Mouse (Mus musculus) heart, embryonic 10.5 days (tissue): ENCODE results near the gene Ahrr. TPM values are rescaled to one million over a fixed set of nuclear protein-coding genes. Genes with fewer than 3 reads are reported as not detected.

Source experiments
- DNase-seq: peaks from one replicate; pipeline ENCODE4 v3.0.0-alpha.2; 2017; ENCODE audit warnings: low spot score
- H3K27ac ChIP-seq: fragments of 300-500 bp; sonication (generic); 2 replicates; pipeline ENCODE4 v1.5.1; 2016; ENCODE audit warnings: mild to moderate bottlenecking
- H3K27me3 ChIP-seq: fragments of 300-500 bp; sonication (generic); 2 replicates; pipeline ENCODE4 v1.6.1; 2016; ENCODE audit warnings: mild to moderate bottlenecking; ENCODE audit not compliant: poor library complexity, insufficient read depth, severe bottlenecking
- H3K36me3 ChIP-seq: fragments of 300-500 bp; sonication (generic); 2 replicates; pipeline ENCODE4 v1.6.1; 2016; ENCODE audit warnings: mild to moderate bottlenecking, moderate library complexity
- H3K4me1 ChIP-seq: fragments of 300-500 bp; sonication (generic); 2 replicates; pipeline ENCODE4 v1.6.1; 2016; ENCODE audit warnings: mild to moderate bottlenecking
- H3K4me3 ChIP-seq: fragments of 300-500 bp; sonication (generic); 2 replicates; pipeline ENCODE4 v1.5.1; 2016; ENCODE audit warnings: mild to moderate bottlenecking, moderate library complexity
- H3K9me3 ChIP-seq: fragments of 300-500 bp; sonication (generic); 2 replicates; pipeline ENCODE4 v1.6.1; 2016; ENCODE audit warnings: mild to moderate bottlenecking, moderate library complexity
- WGBS: fragments of 180-500 bp; shearing (Covaris S2); methylation state at CpG from one replicate; pipeline ENCODE4 v1.1.7; 2016; 5-methylcytosine and 5-hydroxymethylcytosine counted together
- polyA plus RNA-seq: library from polyadenylated mRNA; unstranded; fragments of >200 nt; fragmentation: Nextera tagmentation; extraction: Ambion mirVana; gene quantifications from 2 replicates; pipeline ENCODE4 v1.2.1, GENCODE M21; 2016

Ahrr gene
- polyA plus RNA-seq, 1 experiment from 2014 or later: 0.30 TPM

GRCm38 (mm10) chr13:74289646-74290045, 2.5 kb downstream of the Ahrr start:
- peaks cover 45% of the 10 kb centered on the region for H3K27me3 ChIP-seq
- no peak overlapping the region for H3K27ac ChIP-seq
- no peak for DNase-seq
- H3K36me3 ChIP-seq: no peaks in the 10 kb centered on the region
- WGBS: 70% methylated on average over 5 of the region's 5 CpGs
- no peaks in the 10 kb centered on the region for H3K4me1 ChIP-seq
- H3K9me3 ChIP-seq: no peaks in the 10 kb centered on the region
- H3K4me3 ChIP-seq: no peak overlapping the region

DNA sequence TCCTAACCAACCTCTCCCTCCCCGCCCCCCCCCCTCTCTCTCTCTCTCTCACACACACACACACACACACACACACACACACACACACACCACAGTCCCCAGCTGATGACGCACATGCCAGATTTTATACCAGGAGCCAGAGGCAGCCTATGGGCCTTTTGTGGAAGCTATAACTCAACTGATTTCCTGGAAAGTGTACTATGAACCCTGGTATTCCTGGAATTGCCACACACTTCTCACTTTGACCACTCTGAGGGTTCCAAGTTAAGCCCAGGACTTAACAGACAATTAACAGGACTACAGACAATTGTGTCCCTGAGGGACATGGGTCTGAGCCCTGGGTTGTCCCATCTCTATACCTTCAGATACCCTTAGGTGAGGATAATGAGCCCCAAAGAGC, 9.8 kb downstream of the Ahrr start:
- 87% methylated on average over 1 of the region's 2 CpGs for WGBS
- Histone ChIP-seq H3K4me1 (no peaks in the 10 kb centered on the region), H3K36me3 (no peaks in the 10 kb centered on the region), H3K27ac (no peak overlapping the region), H3K27me3 (no peaks in the 10 kb centered on the region), H3K9me3 (no peaks in the 10 kb centered on the region), H3K4me3 (no peak overlapping the region)
- DNase-seq: peak; percentile 43

- no peak for DNase-seq
- Histone ChIP-seq H3K27ac (no peak overlapping the region), H3K36me3 (no peaks in the 10 kb centered on the region), H3K27me3 (no peaks in the 10 kb centered on the region), H3K9me3 (no peaks in the 10 kb centered on the region), H3K4me1 (no peaks in the 10 kb centered on the region), H3K4me3 (no peak overlapping the region)
- WGBS: 55% methylated on average over 4 of the region's 4 CpGs
Observed at GRCm38 (mm10) chr13:74275726-74276125, 16.4 kb downstream of the Ahrr start.

- H3K27me3 ChIP-seq: peaks cover 7% of the 10 kb centered on the region; the same call in 1 of the 2 replicates
- DNase-seq: peak; percentile 82
- H3K36me3 ChIP-seq: no peaks in the 10 kb centered on the region
- H3K4me1 ChIP-seq: peaks cover 7% of the 10 kb centered on the region; the same call in 1 of the 2 replicates
- H3K27ac ChIP-seq: peak overlapping the region; percentile 81
- WGBS: 4% methylated on average over 10 of the region's 10 CpGs
- peak overlapping the region; percentile 66 for H3K4me3 ChIP-seq
- H3K9me3 ChIP-seq: no peaks in the 10 kb centered on the region
Observed at GRCm38 (mm10) chr13:74260231-74260992, 31.7 kb downstream of the Ahrr start.

DNA sequence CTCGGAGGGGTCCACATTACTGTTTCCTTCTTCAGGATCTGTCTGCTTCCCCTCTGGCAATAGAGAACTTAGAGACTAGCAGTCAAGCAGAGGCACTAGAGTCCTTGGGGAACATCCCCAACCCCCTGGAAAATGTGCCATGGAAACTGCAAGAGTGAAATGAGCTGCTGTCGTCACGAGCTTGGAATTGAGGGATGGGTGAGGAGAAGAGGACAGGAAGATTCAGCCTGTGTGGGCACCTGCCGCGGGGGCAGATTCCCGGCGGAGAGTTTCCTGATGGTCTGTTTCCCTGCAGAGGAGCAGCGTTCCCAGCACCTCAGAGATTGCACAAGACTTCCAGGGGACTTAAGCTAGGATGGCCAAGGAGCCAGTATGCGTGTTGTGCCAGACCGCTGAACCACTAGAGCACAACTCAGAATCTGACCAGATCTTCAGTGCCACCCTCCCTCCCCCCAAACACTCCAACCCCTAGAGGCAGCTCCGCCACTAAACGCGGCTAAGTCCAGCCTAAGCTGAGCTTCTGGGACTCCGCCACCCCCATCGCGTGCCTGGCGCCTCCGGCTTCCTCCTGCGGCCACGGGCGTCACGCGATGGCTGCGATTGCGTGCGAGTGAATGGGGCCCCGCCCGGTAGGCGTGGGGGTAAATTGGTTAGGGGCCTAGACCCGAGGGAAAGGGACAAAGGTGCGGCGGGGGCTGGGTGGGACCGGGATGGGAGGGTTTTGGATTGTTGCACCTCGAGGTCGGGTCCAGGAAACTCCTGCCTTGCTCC, 32.5 kb downstream of the Ahrr start:
- Histone ChIP-seq H3K27ac (peak overlapping the region; percentile 81), H3K36me3 (no peaks in the 10 kb centered on the region), H3K27me3 (peaks cover 7% of the 10 kb centered on the region; the same call in 1 of the 2 replicates), H3K4me1 (peaks cover 7% of the 10 kb centered on the region; the same call in 1 of the 2 replicates), H3K9me3 (no peaks in the 10 kb centered on the region), H3K4me3 (peak overlapping the region; percentile 66)
- whole genome bisulfite sequencing: 3% methylated on average over 35 of the region's 35 CpGs
- peak; percentile 76 for DNase-seq

DNA sequence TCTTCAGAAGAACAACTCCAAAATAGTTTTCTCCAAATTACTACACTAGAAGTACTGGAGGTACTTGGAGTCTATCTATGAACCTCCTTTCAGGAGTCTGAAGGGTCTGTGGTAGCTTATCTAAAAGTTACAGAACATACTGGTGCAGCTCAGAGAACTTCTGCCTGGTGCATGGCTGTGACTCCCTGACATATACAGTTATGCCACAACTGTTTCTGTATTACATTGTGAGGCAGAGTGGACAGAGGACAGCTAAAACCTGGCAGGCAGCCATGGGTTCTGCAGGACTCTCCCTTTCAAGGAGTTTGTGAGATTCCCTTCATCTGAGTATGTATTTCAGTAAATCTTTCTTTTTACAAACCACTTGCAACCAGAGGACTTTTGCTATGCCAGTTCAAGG, 45.6 kb downstream of the Ahrr start:
- no peak for DNase-seq
- H3K4me3 ChIP-seq: no peak overlapping the region
- no peak overlapping the region for H3K27ac ChIP-seq
- H3K36me3 ChIP-seq: no peaks in the 10 kb centered on the region
- no peaks in the 10 kb centered on the region for H3K27me3 ChIP-seq
- peaks cover 7% of the 10 kb centered on the region for H3K4me1 ChIP-seq
- no peaks in the 10 kb centered on the region for H3K9me3 ChIP-seq

- peaks cover 7% of the 10 kb centered on the region for H3K4me1 ChIP-seq
- 63% methylated on average over 4 of the region's 4 CpGs for WGBS
- no peak for DNase-seq
Observed at GRCm38 (mm10) chr13:74245899-74246231, 46.3 kb downstream of the Ahrr start.

GRCm38 (mm10) chr13:74245214-74245898, 46.8 kb downstream of the Ahrr start:
- peaks cover 7% of the 10 kb centered on the region for H3K4me1 ChIP-seq
- peak; percentile 91 for DNase-seq
- no peaks in the 10 kb centered on the region for H3K27me3 ChIP-seq
- no peaks in the 10 kb centered on the region for H3K9me3 ChIP-seq
- H3K36me3 ChIP-seq: no peaks in the 10 kb centered on the region
- peak overlapping the region; percentile 18; the same call in 1 of the 2 replicates for H3K27ac ChIP-seq
- peak overlapping the region; percentile 33; the same call in 1 of the 2 replicates for H3K4me3 ChIP-seq
- WGBS: 37% methylated on average over 17 of the region's 17 CpGs

More at GRCm38 (mm10) chr13:74245899-74246231, 46.3 kb downstream of the Ahrr start:
- Histone ChIP-seq H3K9me3 (no peaks in the 10 kb centered on the region), H3K4me3 (peak overlapping the region; percentile 33; the same call in 1 of the 2 replicates), H3K27me3 (no peaks in the 10 kb centered on the region), H3K36me3 (no peaks in the 10 kb centered on the region), H3K27ac (peak overlapping the region; percentile 18; the same call in 1 of the 2 replicates)

GRCm38 (mm10) chr13:74237574-74237973, 54.6 kb downstream of the Ahrr start:
- WGBS: 60% methylated on average over 7 of the region's 7 CpGs
- Histone ChIP-seq H3K4me3 (no peak overlapping the region), H3K36me3 (no peaks in the 10 kb centered on the region), H3K27me3 (no peaks in the 10 kb centered on the region), H3K4me1 (no peaks in the 10 kb centered on the region), H3K27ac (no peak overlapping the region), H3K9me3 (no peaks in the 10 kb centered on the region)
- DNase-seq: no peak

DNA sequence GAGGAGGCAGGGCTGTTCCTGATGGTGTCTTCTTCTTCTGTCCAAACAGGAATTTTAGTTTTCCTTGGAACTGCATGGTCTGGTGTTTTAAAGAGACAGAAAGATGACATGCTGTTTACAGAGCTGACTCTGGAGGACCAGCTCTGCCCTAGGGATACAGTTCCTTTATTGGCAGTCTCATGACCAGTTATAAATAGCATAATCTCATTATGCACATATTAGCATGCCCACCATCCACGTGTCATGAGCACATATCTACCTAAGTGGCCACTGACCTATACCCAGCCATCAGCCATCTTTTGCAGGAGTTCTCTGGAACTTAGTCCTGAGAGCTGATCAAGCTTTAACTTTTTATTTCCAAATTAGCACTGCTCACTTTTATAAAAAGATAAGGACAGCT, 71.5 kb downstream of the Ahrr start:
- DNase-seq: no peak
- WGBS: 46% methylated on average over 1 of the region's 1 CpGs
- Histone ChIP-seq H3K4me1 (no peaks in the 10 kb centered on the region), H3K4me3 (no peak overlapping the region), H3K9me3 (no peaks in the 10 kb centered on the region), H3K27me3 (no peaks in the 10 kb centered on the region), H3K27ac (no peak overlapping the region), H3K36me3 (no peaks in the 10 kb centered on the region)

- H3K27me3 ChIP-seq: peaks cover 5% of the 10 kb centered on the region
- no peak overlapping the region for H3K4me3 ChIP-seq
- no peak overlapping the region for H3K27ac ChIP-seq
- DNase-seq: no peak
- H3K36me3 ChIP-seq: no peaks in the 10 kb centered on the region
- 70% methylated on average over 3 of the region's 3 CpGs for WGBS
- no peaks in the 10 kb centered on the region for H3K4me1 ChIP-seq
- no peaks in the 10 kb centered on the region for H3K9me3 ChIP-seq
Observed at GRCm38 (mm10) chr13:74218441-74218840, 73.7 kb downstream of the Ahrr start.

GRCm38 (mm10) chr13:74208986-74209345, 83.2 kb downstream of the Ahrr start:
- H3K9me3 ChIP-seq: no peaks in the 10 kb centered on the region
- DNase-seq: no peak
- H3K36me3 ChIP-seq: peaks cover 14% of the 10 kb centered on the region
- peak overlapping the region; percentile 88 for H3K4me3 ChIP-seq
- 18% methylated on average over 12 of the region's 12 CpGs for WGBS
- H3K4me1 ChIP-seq: peaks cover 10% of the 10 kb centered on the region
- 0 out of 2 replicates have a peak, but pooled peaks cover 3% of the 10 kb centered on the region for H3K27me3 ChIP-seq
- peak overlapping the region; percentile 94 for H3K27ac ChIP-seq
